Mouse (Mus musculus) heart, embryonic 14.5 days (tissue): ENCODE data around the gene Calm5. TPM values are rescaled to one million over a fixed set of nuclear protein-coding genes. Genes with fewer than 3 reads are reported as not detected.

Source experiments
- ATAC-seq: fragments of 200-750 bp; cut with Nextera tagmentation; 2 replicates; pipeline ENCODE4 v1.8.0; 2017; ENCODE audit warnings: low read depth, moderate TSS enrichment; ENCODE audit not compliant: insufficient number of reproducible peaks, insufficient read depth, low FRiP score
- H3K27ac ChIP-seq, 2 experiments: fragments of 200-500 bp in 1 of 2; fragments of 300-500 bp in 1 of 2; sonication (generic) in 1 of 2; replicated peaks in 1 of 2; 2 replicates each; pipeline ENCODE4 v1.5.1; 2012 to 2014; ENCODE audit warnings: low read depth in 2 of 2, low read length in 2 of 2, control low read depth in 1 of 2, mild to moderate bottlenecking in 1 of 2, mixed read lengths in 1 of 2; ENCODE audit not compliant: control insufficient read depth in 1 of 2, insufficient read depth in 1 of 2
- H3K27me3 ChIP-seq: fragments of 300-500 bp; sonication (generic); 2 replicates; pipeline ENCODE4 v1.6.1; 2014; ENCODE audit warnings: mild to moderate bottlenecking, low read length, control low read depth; ENCODE audit not compliant: control insufficient read depth, insufficient read depth
- H3K36me3 ChIP-seq: fragments of 300-500 bp; sonication (generic); 2 replicates; pipeline ENCODE4 v1.6.1; 2014; ENCODE audit warnings: mild to moderate bottlenecking, control low read depth, low read length, mixed read lengths; ENCODE audit not compliant: control insufficient read depth, insufficient read depth
- H3K4me1 ChIP-seq, 2 experiments: fragments of 200-500 bp in 1 of 2; fragments of 300-500 bp in 1 of 2; sonication (generic) in 1 of 2; 2 replicates each; pipeline ENCODE4 v1.6.1; 2012 to 2014; ENCODE audit warnings: low read length in 2 of 2, control low read depth in 1 of 2, mixed read lengths in 1 of 2; ENCODE audit not compliant: control insufficient read depth in 2 of 2, insufficient read depth in 2 of 2
- H3K4me2 ChIP-seq: fragments of 300-500 bp; sonication (generic); 2 replicates; pipeline ENCODE4 v1.6.1; 2014; ENCODE audit warnings: mild to moderate bottlenecking, low read length
- H3K4me3 ChIP-seq, 2 experiments: fragments of 200-500 bp in 1 of 2; fragments of 300-500 bp in 1 of 2; sonication (generic) in 1 of 2; 2 replicates each; pipeline ENCODE4 v1.5.1; 2012 to 2014; ENCODE audit warnings: low read length in 2 of 2, mild to moderate bottlenecking in 2 of 2, control low read depth in 1 of 2, low read depth in 1 of 2, moderate library complexity in 1 of 2; ENCODE audit not compliant: control insufficient read depth in 1 of 2, insufficient read depth in 1 of 2
- H3K9ac ChIP-seq: fragments of 300-500 bp; sonication (generic); 2 replicates; pipeline ENCODE4 v1.6.1; 2014; ENCODE audit warnings: mild to moderate bottlenecking, low read length
- H3K9me3 ChIP-seq: fragments of 300-500 bp; sonication (generic); 2 replicates; pipeline ENCODE4 v1.6.1; 2016; ENCODE audit warnings: low read length, control low read depth; ENCODE audit not compliant: control insufficient read depth
- WGBS: fragments of 180-500 bp; shearing (Covaris S2); extraction: QIAGEN DNeasy Blood & Tissue Kit; methylation state at CpG from one replicate; pipeline ENCODE4 v1.1.7; 2014; 5-methylcytosine and 5-hydroxymethylcytosine counted together
- polyA plus RNA-seq: library from polyadenylated mRNA; unstranded; fragments of >200 nt; fragmentation: Nextera tagmentation; extraction: Ambion mirVana; gene quantifications from 2 replicates; pipeline ENCODE4 v1.2.1, GENCODE M21; 2014

Calm5 gene
- polyA plus RNA-seq, 1 experiment from 2014 or later, result not detected

- Histone ChIP-seq H3K36me3 (no peaks in the 10 kb centered on the region), H3K9me3 (no peaks in the 10 kb centered on the region), H3K27ac (no peak overlapping the region), H3K4me3 (no peak overlapping the region), H3K4me1 (no peaks in the 10 kb centered on the region), H3K9ac (no peak overlapping the region), H3K27me3 (no peaks in the 10 kb centered on the region), H3K4me2 (no peak overlapping the region)
- WGBS, result 77% methylated on average over 1 of the region's 1 CpGs
- no peak for ATAC-seq
Observed at GRCm38 (mm10) chr13:3850330-3850729, 3.6 kb upstream of the Calm5 start.

- Histone ChIP-seq H3K36me3 (no peaks in the 10 kb centered on the region), H3K9ac (no peak overlapping the region), H3K9me3 (no peaks in the 10 kb centered on the region), H3K27me3 (no peaks in the 10 kb centered on the region), H3K4me1 (0 out of 4 replicates have a peak, but pooled peaks cover 0 to 4% of the 10 kb centered on the region in 2 experiments), H3K27ac (no peak overlapping the region), H3K4me2 (no peak overlapping the region), H3K4me3 (no peak overlapping the region)
- WGBS, result 67% methylated on average over 2 of the region's 2 CpGs
- no peak for ATAC-seq
Observed at GRCm38 (mm10) chr13:3854856-3855255, 883 bp downstream of the Calm5 start.

- no peaks in the 10 kb centered on the region for H3K36me3 ChIP-seq
- WGBS, result 65% methylated on average over 1 of the region's 1 CpGs
- no peak overlapping the region for H3K27ac ChIP-seq
- no peak overlapping the region for H3K4me3 ChIP-seq
- H3K9me3 ChIP-seq, result no peaks in the 10 kb centered on the region
- no peaks in the 10 kb centered on the region for H3K27me3 ChIP-seq
- no peak for ATAC-seq
- H3K9ac ChIP-seq, result no peak overlapping the region
- H3K4me2 ChIP-seq, result no peak overlapping the region
- 0 out of 4 replicates have a peak, but pooled peaks cover 0 to 4% of the 10 kb centered on the region in 2 experiments for H3K4me1 ChIP-seq
Observed at GRCm38 (mm10) chr13:3856252-3856651, 2.3 kb downstream of the Calm5 start.

GRCm38 (mm10) chr13:3861251-3861650 lies 7.3 kb downstream of the Calm5 start:
- Histone ChIP-seq H3K27ac (no peak overlapping the region), H3K4me3 (no peak overlapping the region), H3K4me1 (peaks cover 3 to 4% of the 10 kb centered on the region in 2 experiments; a peak in 2 of 4 replicates), H3K9ac (no peak overlapping the region), H3K9me3 (no peaks in the 10 kb centered on the region), H3K4me2 (no peak overlapping the region), H3K36me3 (no peaks in the 10 kb centered on the region), H3K27me3 (no peaks in the 10 kb centered on the region)
- ATAC-seq, result no peak
- 81% methylated on average over 8 of the region's 8 CpGs for WGBS

- H3K4me2 ChIP-seq, result no peak overlapping the region
- H3K9me3 ChIP-seq, result no peaks in the 10 kb centered on the region
- no peaks in the 10 kb centered on the region for H3K27me3 ChIP-seq
- no peak for ATAC-seq
- H3K4me3 ChIP-seq, result no peak overlapping the region
- peaks cover 0 to 3% of the 10 kb centered on the region in 2 experiments; a peak in 2 of 4 replicates for H3K4me1 ChIP-seq
- 75% methylated on average over 3 of the region's 3 CpGs for WGBS
- H3K9ac ChIP-seq, result no peak overlapping the region
- H3K36me3 ChIP-seq, result no peaks in the 10 kb centered on the region
- H3K27ac ChIP-seq, result no peak overlapping the region
Observed at GRCm38 (mm10) chr13:3862325-3862724, 8.4 kb downstream of the Calm5 start.

- no peaks in the 10 kb centered on the region for H3K9me3 ChIP-seq
- H3K4me2 ChIP-seq, result no peak overlapping the region
- no peaks in the 10 kb centered on the region for H3K27me3 ChIP-seq
- no peak overlapping the region for H3K9ac ChIP-seq
- 82% methylated on average over 10 of the region's 10 CpGs for WGBS
- H3K4me3 ChIP-seq, result no peak overlapping the region
- no peak for ATAC-seq
- H3K4me1 ChIP-seq, result peaks cover 0 to 3% of the 10 kb centered on the region in 2 experiments; a peak in 2 of 4 replicates
- H3K36me3 ChIP-seq, result no peaks in the 10 kb centered on the region
- no peak overlapping the region for H3K27ac ChIP-seq
Observed at GRCm38 (mm10) chr13:3862922-3863580, 9.1 kb downstream of the Calm5 start.

- H3K9me3 ChIP-seq, result no peaks in the 10 kb centered on the region
- H3K4me2 ChIP-seq, result no peak overlapping the region
- H3K36me3 ChIP-seq, result no peaks in the 10 kb centered on the region
- ATAC-seq, result 0 out of 2 replicates have a peak, but pooled peaks have one; percentile 23
- peak overlapping the region in 1 of 2 experiments; percentile 30; a peak in 2 of 4 replicates for H3K27ac ChIP-seq
- no peak overlapping the region for H3K9ac ChIP-seq
- 64% methylated on average over 14 of the region's 14 CpGs for WGBS
- no peak overlapping the region for H3K4me3 ChIP-seq
- H3K27me3 ChIP-seq, result no peaks in the 10 kb centered on the region
- peaks cover 0 to 3% of the 10 kb centered on the region in 2 experiments; a peak in 2 of 4 replicates for H3K4me1 ChIP-seq
Observed at GRCm38 (mm10) chr13:3865648-3866354, 11.8 kb downstream of the Calm5 start.
